Mouse (Mus musculus) spleen, adult 2 months (tissue): ENCODE measurements around the gene Orm3.

Source experiments
- CTCF ChIP-seq: fragments of 200-500 bp; IDR thresholded peaks from 2 replicates; pipeline ENCODE4 v1.5.1; 2011; ENCODE audit warnings: mild to moderate bottlenecking, inconsistent platforms; ENCODE audit not compliant: insufficient read depth, insufficient read length, insufficient replicate concordance; ENCODE audit errors: extremely low read depth
- POLR2A ChIP-seq: fragments of 200-500 bp; IDR thresholded peaks from 2 replicates; pipeline ENCODE4 v1.6.1; 2011; ENCODE audit warnings: low read depth, low read length, inconsistent platforms

DNA sequence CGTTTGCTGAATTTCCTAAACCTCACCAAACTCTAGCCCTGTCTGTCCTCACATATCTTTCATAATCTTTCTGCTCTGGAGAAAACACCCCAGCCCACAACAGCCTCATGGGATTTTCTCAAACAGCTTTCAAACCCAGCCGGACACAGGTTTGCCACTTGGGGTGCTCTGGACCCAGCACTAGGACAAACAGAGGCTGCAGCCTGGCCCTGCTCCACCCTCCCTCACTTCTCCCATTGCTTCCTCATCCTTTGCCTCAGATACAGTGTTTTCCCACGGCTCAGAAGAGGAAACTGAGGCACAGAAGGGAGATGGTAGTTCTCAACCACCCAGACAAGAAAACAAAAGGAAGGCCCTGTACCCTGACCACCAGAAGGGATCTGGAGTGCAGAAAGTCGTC, 49.7 kb downstream of the Orm3 start:
- TF ChIP-seq CTCF, result no peak
- no peak for TF ChIP-seq POLR2A
